Mouse (Mus musculus): ENCODE data around the gene Stx8. TPM values are rescaled to one million over a fixed set of nuclear protein-coding genes. Genes with fewer than 3 reads are reported as not detected.
A peak's percentile ranks its signal among the peaks of the same experiment; 100 is the strongest.

Stx8 gene
- polyA plus RNA-seq, 1 experiment from 2014 or later: 64.2 TPM

DNA sequence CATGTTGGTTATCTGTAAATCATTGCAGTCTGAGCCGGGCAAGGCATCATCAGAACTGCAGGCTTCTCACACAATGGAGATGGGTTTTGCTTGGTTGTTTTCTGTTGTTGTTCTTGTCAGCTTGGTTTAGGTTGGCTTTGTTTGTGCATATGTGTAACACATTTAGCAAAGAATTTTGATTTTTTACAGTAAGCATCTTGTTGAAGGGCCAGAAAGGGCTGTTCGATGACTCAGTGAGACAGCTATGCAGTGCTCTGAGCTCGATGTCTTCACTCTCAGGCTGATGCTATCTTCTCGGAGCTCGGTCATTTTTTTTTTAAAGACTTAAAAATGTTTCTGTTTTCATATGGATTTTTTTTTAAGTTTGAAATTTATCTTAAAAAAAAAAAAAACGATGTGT lies 117.6 kb downstream of the Stx8 start:
- Histone ChIP-seq H3K27me3 (replicated peaks; ENCODE audit: control insufficient read depth, insufficient read depth, low read length) (no peaks in the 10 kb centered on the region), H3K9me3 (ENCODE audit: control insufficient read depth, low read length) (no peaks in the 10 kb centered on the region), H3K36me3 (ENCODE audit: control insufficient read depth, insufficient read depth, low read length) (no peaks in the 10 kb centered on the region), H3K4me2 (ENCODE audit: low read depth, low read length) (no peak overlapping the region), H3K9ac (ENCODE audit: low read depth, low read length) (no peak overlapping the region), H3K4me3 (ENCODE audit: low read length) (no peak overlapping the region), H3K27ac (ENCODE audit: low read length) (no peak overlapping the region), H3K4me1 (ENCODE audit: control insufficient read depth, insufficient read depth, low read length) (peaks cover 10% of the 10 kb centered on the region)
- WGBS: 56% methylated on average over 6 of the region's 6 CpGs
- ATAC-seq: no peak

DNA sequence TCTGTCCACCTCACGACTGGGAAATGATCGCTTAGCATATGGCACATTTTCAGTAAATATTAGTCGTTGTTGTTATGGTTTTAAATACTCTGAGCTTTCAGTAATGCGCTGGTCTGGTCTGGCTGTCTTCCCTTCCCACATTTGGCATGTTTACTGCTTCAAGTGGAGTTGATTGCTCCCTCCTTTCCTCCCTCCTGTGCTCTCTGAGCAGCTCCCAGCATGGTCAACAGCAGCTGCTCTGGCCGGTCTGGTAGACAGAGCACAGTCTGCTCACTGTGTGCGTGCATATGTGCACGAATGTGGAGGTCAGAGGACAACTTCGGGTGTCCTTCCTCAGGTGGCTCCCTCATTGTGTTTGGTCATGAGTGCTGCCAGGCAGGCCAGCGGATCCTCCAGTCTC lies 120.2 kb downstream of the Stx8 start:
- no peaks in the 10 kb centered on the region for H3K9me3 ChIP-seq (ENCODE audit: control insufficient read depth, low read length)
- no peak overlapping the region for H3K4me2 ChIP-seq (ENCODE audit: low read depth, low read length)
- H3K4me1 ChIP-seq (ENCODE audit: control insufficient read depth, insufficient read depth, low read length): peaks cover 20% of the 10 kb centered on the region
- ATAC-seq: peak; percentile 79
- no peaks in the 10 kb centered on the region for H3K27me3 ChIP-seq (replicated peaks; ENCODE audit: control insufficient read depth, insufficient read depth, low read length)
- WGBS: 49% methylated on average over 9 of the region's 9 CpGs
- no peak overlapping the region for H3K4me3 ChIP-seq (ENCODE audit: low read length)
- no peaks in the 10 kb centered on the region for H3K36me3 ChIP-seq (ENCODE audit: control insufficient read depth, insufficient read depth, low read length)
- H3K27ac ChIP-seq (ENCODE audit: low read length): peak overlapping the region; percentile 59
- H3K9ac ChIP-seq (ENCODE audit: low read depth, low read length): no peak overlapping the region

DNA sequence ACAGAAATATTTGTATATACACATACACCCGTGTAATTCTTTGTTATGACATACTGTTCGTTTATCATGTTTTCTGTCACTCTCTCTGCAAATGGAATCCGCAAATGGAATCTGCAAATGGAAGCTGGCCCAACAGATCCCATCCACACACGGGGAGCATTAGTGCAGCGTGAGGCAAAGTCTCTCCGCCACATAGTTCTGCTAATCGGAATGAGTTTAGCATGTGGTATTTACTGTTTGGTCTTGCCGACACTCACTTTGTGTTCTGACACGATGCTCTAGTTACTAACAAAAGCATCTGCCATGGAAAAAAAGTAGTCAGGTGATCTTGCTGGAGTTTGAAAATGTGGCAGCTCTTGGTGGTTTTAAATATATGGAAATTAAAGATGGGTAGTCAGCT lies 123.4 kb downstream of the Stx8 start:
- H3K9ac ChIP-seq (ENCODE audit: low read depth, low read length): no peak overlapping the region
- H3K27me3 ChIP-seq (replicated peaks; ENCODE audit: control insufficient read depth, insufficient read depth, low read length): no peaks in the 10 kb centered on the region
- no peak overlapping the region for H3K4me3 ChIP-seq (ENCODE audit: low read length)
- WGBS: 50% methylated on average over 9 of the region's 9 CpGs
- no peaks in the 10 kb centered on the region for H3K36me3 ChIP-seq (ENCODE audit: control insufficient read depth, insufficient read depth, low read length)
- H3K4me2 ChIP-seq (ENCODE audit: low read depth, low read length): no peak overlapping the region
- no peak overlapping the region for H3K27ac ChIP-seq (ENCODE audit: low read length)
- no peaks in the 10 kb centered on the region for H3K9me3 ChIP-seq (ENCODE audit: control insufficient read depth, low read length)
- ATAC-seq: no peak
- peaks cover 17% of the 10 kb centered on the region for H3K4me1 ChIP-seq (ENCODE audit: control insufficient read depth, insufficient read depth, low read length)

DNA sequence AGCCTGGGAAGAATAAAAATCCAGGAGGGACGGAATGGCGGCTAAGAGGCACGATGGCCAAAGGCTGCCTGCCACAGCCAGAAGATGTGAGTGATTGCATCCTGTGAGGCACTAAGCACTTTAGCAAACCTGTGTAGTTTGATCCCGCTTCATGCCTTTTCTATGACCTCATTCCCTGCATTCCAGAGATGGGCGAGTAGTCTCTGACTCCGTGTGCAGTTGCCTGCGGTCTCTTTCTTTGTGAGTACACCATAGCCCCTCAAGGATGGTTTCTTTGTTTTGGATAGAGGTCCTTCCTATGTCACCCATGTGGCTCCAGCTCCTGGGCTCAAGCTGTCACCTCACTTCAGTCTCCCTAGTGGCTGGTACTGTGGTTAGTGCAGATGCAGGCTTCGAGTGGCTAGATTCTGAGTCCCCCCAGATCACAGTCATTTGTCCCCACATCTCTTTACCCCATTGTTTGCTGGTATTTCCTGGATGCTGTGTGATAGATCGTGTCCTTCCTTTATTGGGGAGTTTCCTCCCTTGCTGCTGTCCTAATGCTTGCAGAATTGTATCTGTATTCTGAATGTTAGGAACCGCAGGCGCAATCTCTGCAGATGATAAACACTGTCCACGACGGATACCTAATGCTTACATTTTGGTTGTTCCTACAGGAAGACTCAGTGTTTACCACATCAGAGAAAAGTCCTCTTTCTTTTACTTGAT lies 124.0 kb downstream of the Stx8 start:
- H3K27ac ChIP-seq (ENCODE audit: low read length): no peak overlapping the region
- peaks cover 17% of the 10 kb centered on the region for H3K4me1 ChIP-seq (ENCODE audit: control insufficient read depth, insufficient read depth, low read length)
- no peaks in the 10 kb centered on the region for H3K9me3 ChIP-seq (ENCODE audit: control insufficient read depth, low read length)
- H3K4me2 ChIP-seq (ENCODE audit: low read depth, low read length): no peak overlapping the region
- H3K9ac ChIP-seq (ENCODE audit: low read depth, low read length): no peak overlapping the region
- H3K4me3 ChIP-seq (ENCODE audit: low read length): no peak overlapping the region
- 22% methylated on average over 13 of the region's 13 CpGs for WGBS
- H3K36me3 ChIP-seq (ENCODE audit: control insufficient read depth, insufficient read depth, low read length): no peaks in the 10 kb centered on the region
- no peaks in the 10 kb centered on the region for H3K27me3 ChIP-seq (replicated peaks; ENCODE audit: control insufficient read depth, insufficient read depth, low read length)
- ATAC-seq: peak; percentile 62

DNA sequence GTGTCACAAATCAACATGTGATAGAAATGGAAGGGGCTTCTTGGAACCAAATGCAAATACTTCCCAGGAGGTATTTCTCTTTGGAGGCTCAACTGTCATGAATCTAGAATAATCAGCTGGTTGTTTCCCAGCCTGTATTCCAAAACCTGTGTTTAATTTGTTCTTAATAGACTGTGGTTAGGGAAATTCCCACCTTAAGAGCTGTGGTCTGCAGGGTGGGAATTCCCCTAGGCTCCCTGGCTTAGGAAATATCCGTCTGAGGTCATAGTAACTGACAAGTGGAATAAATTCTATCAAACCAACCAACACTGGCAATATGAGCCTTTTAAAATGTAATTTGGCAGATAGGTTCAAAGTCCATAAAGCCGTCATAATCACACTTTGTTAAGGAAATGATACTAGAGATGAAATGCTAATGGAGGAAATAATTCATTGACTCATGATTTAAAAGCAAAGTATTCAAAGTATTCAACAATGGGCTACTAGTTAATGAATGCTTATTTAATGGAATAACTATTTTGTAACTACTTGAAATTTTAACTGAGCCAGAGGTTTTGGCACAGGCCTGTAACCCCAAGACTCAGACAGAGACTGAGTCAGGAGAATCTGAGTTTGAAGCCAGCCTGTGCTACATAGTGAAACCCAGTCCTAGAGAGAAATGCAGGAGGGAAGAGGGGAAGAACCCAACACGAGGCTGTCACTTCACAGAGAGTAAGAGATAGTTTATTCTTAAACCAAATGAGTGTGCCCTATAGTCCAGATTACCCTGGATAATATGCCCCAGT lies 126.2 kb downstream of the Stx8 start:
- no peak overlapping the region for H3K4me2 ChIP-seq (ENCODE audit: low read depth, low read length)
- no peak overlapping the region for H3K4me3 ChIP-seq (ENCODE audit: low read length)
- H3K36me3 ChIP-seq (ENCODE audit: control insufficient read depth, insufficient read depth, low read length): no peaks in the 10 kb centered on the region
- H3K27ac ChIP-seq (ENCODE audit: low read length): no peak overlapping the region
- 50% methylated on average over 3 of the region's 3 CpGs for WGBS
- peaks cover 12% of the 10 kb centered on the region for H3K4me1 ChIP-seq (ENCODE audit: control insufficient read depth, insufficient read depth, low read length)
- ATAC-seq: no peak
- no peaks in the 10 kb centered on the region for H3K27me3 ChIP-seq (replicated peaks; ENCODE audit: control insufficient read depth, insufficient read depth, low read length)
- H3K9me3 ChIP-seq (ENCODE audit: control insufficient read depth, low read length): no peaks in the 10 kb centered on the region
- H3K9ac ChIP-seq (ENCODE audit: low read depth, low read length): no peak overlapping the region

DNA sequence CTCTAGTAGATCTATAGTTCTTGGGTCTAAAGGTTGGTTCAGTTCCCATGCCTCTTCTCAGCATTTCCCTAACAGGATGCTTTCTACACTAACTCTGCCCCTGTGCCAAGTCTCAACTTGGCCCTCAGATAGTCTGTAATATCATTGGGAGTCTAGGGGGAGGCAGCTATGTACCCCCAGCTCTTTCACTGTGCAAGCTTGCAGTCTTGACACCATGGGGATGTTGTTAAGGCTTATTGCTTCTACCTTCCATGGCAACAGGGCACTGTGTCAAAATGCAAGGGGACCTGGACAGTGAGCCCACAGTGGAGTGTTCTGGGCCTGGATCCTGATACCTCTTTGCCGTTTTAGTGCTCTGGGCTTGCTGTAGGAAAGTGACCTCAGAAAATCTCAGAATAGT lies 135.6 kb downstream of the Stx8 start:
- no peaks in the 10 kb centered on the region for H3K4me1 ChIP-seq (ENCODE audit: control insufficient read depth, insufficient read depth, low read length)
- H3K27me3 ChIP-seq (replicated peaks; ENCODE audit: control insufficient read depth, insufficient read depth, low read length): no peaks in the 10 kb centered on the region
- no peak for ATAC-seq
- H3K4me3 ChIP-seq (ENCODE audit: low read length): no peak overlapping the region
- no peak overlapping the region for H3K27ac ChIP-seq (ENCODE audit: low read length)
- WGBS: 83% methylated on average over 1 of the region's 1 CpGs
- H3K9me3 ChIP-seq (ENCODE audit: control insufficient read depth, low read length): no peaks in the 10 kb centered on the region
- no peak overlapping the region for H3K9ac ChIP-seq (ENCODE audit: low read depth, low read length)
- H3K36me3 ChIP-seq (ENCODE audit: control insufficient read depth, insufficient read depth, low read length): no peaks in the 10 kb centered on the region
- no peak overlapping the region for H3K4me2 ChIP-seq (ENCODE audit: low read depth, low read length)

DNA sequence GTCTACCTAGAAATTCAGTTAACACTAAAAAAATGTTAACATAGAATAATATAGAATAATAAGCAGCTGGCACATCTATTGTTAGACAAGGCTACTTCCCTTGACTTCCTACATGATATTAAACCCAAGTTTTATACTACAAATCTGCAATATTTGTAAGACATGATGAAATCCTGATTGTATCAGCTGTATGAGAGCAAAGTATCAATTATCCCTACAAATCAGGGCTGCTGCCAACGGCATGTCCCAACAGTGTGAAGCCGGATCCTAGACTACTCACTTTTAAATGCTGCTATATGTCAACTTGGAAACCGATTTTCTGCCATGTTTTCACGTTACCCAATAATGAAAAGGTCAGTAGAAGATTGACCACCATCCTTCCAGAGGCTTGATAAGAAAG lies 137.5 kb downstream of the Stx8 start:
- H3K36me3 ChIP-seq (ENCODE audit: control insufficient read depth, insufficient read depth, low read length): no peaks in the 10 kb centered on the region
- ATAC-seq: no peak
- H3K4me3 ChIP-seq (ENCODE audit: low read length): no peak overlapping the region
- WGBS: 79% methylated on average over 4 of the region's 4 CpGs
- no peaks in the 10 kb centered on the region for H3K27me3 ChIP-seq (replicated peaks; ENCODE audit: control insufficient read depth, insufficient read depth, low read length)
- no peak overlapping the region for H3K4me2 ChIP-seq (ENCODE audit: low read depth, low read length)
- no peaks in the 10 kb centered on the region for H3K9me3 ChIP-seq (ENCODE audit: control insufficient read depth, low read length)
- no peak overlapping the region for H3K9ac ChIP-seq (ENCODE audit: low read depth, low read length)
- H3K27ac ChIP-seq (ENCODE audit: low read length): no peak overlapping the region
- no peaks in the 10 kb centered on the region for H3K4me1 ChIP-seq (ENCODE audit: control insufficient read depth, insufficient read depth, low read length)

DNA sequence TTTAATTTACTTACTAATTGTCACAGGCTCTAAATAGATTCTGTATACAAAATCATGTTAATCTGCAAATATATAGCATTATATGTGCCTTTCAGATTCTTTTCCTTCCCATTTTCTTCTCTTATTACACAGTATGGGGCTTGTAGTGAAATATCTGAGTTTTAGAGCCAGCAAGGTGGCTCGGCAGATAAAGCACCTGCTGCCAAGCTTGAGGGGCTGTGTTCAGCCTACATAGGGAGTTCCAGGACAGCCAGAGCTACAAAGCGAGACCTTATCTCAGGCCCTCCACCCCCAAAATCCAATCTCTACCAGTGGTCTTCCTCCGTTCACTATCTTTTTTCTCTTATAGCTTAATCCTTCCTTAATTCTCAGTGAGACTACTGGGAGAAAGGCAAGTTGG lies 140.1 kb downstream of the Stx8 start:
- no peaks in the 10 kb centered on the region for H3K9me3 ChIP-seq (ENCODE audit: control insufficient read depth, low read length)
- H3K4me1 ChIP-seq (ENCODE audit: control insufficient read depth, insufficient read depth, low read length): no peaks in the 10 kb centered on the region
- H3K36me3 ChIP-seq (ENCODE audit: control insufficient read depth, insufficient read depth, low read length): no peaks in the 10 kb centered on the region
- no peak overlapping the region for H3K27ac ChIP-seq (ENCODE audit: low read length)
- no peak overlapping the region for H3K4me3 ChIP-seq (ENCODE audit: low read length)
- no peak for ATAC-seq
- no peak overlapping the region for H3K4me2 ChIP-seq (ENCODE audit: low read depth, low read length)
- H3K9ac ChIP-seq (ENCODE audit: low read depth, low read length): no peak overlapping the region
- H3K27me3 ChIP-seq (replicated peaks; ENCODE audit: control insufficient read depth, insufficient read depth, low read length): no peaks in the 10 kb centered on the region
- WGBS: 93% methylated on average over 3 of the region's 3 CpGs

DNA sequence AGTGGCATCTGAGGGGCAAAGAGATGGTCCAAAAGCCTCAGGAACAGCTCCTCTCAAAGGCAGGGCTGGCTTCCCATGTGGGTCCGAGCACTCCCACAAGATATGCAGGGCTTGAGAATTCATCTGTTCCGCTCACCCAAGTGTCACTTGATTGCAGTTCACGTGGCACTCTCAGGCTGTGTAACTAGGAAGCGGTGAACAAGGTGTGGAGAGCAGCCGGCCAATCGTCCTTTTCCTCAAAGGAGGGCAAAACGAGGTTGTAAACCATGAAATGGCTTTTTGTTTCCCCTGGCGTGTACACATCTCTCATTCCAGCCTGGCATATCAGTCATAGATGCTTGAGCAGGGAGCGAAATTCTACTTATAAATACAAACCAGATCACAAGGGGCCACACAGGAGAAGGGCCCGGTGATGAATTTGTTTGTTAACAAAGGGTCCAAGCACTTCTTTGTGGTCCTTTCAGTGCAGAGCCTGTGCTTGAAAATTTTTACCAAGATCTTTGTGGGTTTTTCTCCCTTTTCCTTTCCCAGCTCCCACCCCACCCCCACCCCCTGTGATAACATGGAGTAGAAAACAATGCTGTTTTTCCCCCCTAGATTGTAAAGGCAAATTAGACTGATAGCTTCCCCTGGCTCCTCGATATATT lies 147.6 kb downstream of the Stx8 start:
- H3K9me3 ChIP-seq (ENCODE audit: control insufficient read depth, low read length): no peaks in the 10 kb centered on the region
- H3K4me2 ChIP-seq (ENCODE audit: low read depth, low read length): no peak overlapping the region
- H3K27ac ChIP-seq (ENCODE audit: low read length): no peak overlapping the region
- no peaks in the 10 kb centered on the region for H3K27me3 ChIP-seq (replicated peaks; ENCODE audit: control insufficient read depth, insufficient read depth, low read length)
- no peaks in the 10 kb centered on the region for H3K4me1 ChIP-seq (ENCODE audit: control insufficient read depth, insufficient read depth, low read length)
- ATAC-seq: no peak
- no peak overlapping the region for H3K9ac ChIP-seq (ENCODE audit: low read depth, low read length)
- no peaks in the 10 kb centered on the region for H3K36me3 ChIP-seq (ENCODE audit: control insufficient read depth, insufficient read depth, low read length)
- H3K4me3 ChIP-seq (ENCODE audit: low read length): no peak overlapping the region
- WGBS: 46% methylated on average over 11 of the region's 11 CpGs

Data from intestine, embryonic 16.5 days (tissue).